Mouse (Mus musculus) midbrain, postnatal 0 days (tissue): Measurements from ENCODE around the gene Ankrd33. TPM values are rescaled to one million over a fixed set of nuclear protein-coding genes. Genes with fewer than 3 reads are reported as not detected.

Experiments
- ATAC-seq: fragments of 200-750 bp; cut with Nextera tagmentation; 2 replicates; pipeline ENCODE4 v1.8.0; 2017; ENCODE audit warnings: moderate number of reproducible peaks, mild to moderate bottlenecking, moderate TSS enrichment, moderate library complexity; ENCODE audit not compliant: low FRiP score
- DNase-seq: peaks from one replicate; pipeline ENCODE4 v3.0.0-alpha.2; 2015; ENCODE audit warnings: low spot score
- H3K27ac ChIP-seq: fragments of 300-500 bp; sonication (generic); 2 replicates; pipeline ENCODE4 v1.5.1; 2014; ENCODE audit warnings: low read depth, mild to moderate bottlenecking, low read length, mixed read lengths
- H3K27me3 ChIP-seq: fragments of 300-500 bp; sonication (generic); 2 replicates; pipeline ENCODE4 v1.6.1; 2014; ENCODE audit warnings: low read length, control low read depth, mixed read lengths; ENCODE audit not compliant: insufficient read depth
- H3K36me3 ChIP-seq: fragments of 300-500 bp; sonication (generic); 2 replicates; pipeline ENCODE4 v1.6.1; 2014; ENCODE audit warnings: low read length, control low read depth, mixed read lengths; ENCODE audit not compliant: insufficient read depth
- H3K4me1 ChIP-seq: fragments of 300-500 bp; sonication (generic); 2 replicates; pipeline ENCODE4 v1.6.1; 2014; ENCODE audit warnings: mild to moderate bottlenecking, control low read depth, antibody characterized with exemption, low read length, mixed read lengths; ENCODE audit not compliant: insufficient read depth
- H3K4me2 ChIP-seq: fragments of 300-500 bp; sonication (generic); 2 replicates; pipeline ENCODE4 v1.6.1; 2014; ENCODE audit warnings: low read depth, mild to moderate bottlenecking, low read length, mixed read lengths; ENCODE audit not compliant: poor library complexity, severe bottlenecking
- H3K4me3 ChIP-seq: fragments of 300-500 bp; sonication (generic); 2 replicates; pipeline ENCODE4 v1.5.1; 2014; ENCODE audit warnings: low read depth, mild to moderate bottlenecking, low read length, moderate library complexity
- H3K9ac ChIP-seq: fragments of 300-500 bp; sonication (generic); replicated peaks from 2 replicates; pipeline ENCODE4 v1.6.1; 2014; ENCODE audit warnings: mild to moderate bottlenecking, low read length, moderate library complexity, mixed read lengths; ENCODE audit not compliant: poor library complexity, severe bottlenecking
- H3K9me3 ChIP-seq: fragments of 300-500 bp; sonication (generic); 2 replicates; pipeline ENCODE4 v1.6.1; 2016; ENCODE audit warnings: low read length, control low read depth
- CTCF ChIP-seq: IDR thresholded peaks from 2 replicates; pipeline ENCODE4 v1.5.1; 2016; ENCODE audit warnings: antibody characterized with exemption, mild to moderate bottlenecking
- WGBS: fragments of 180-500 bp; shearing (Covaris S2); extraction: QIAGEN DNeasy Blood & Tissue Kit; methylation state at CpG from one replicate; pipeline ENCODE4 v1.1.7; 2014; 5-methylcytosine and 5-hydroxymethylcytosine counted together
- polyA plus RNA-seq: library from polyadenylated mRNA; unstranded; fragments of >200 nt; fragmentation: Nextera tagmentation; extraction: Ambion mirVana; gene quantifications from 2 replicates; pipeline ENCODE4 v1.2.1, GENCODE M21; 2015
- total RNA-seq: library from RNA; depleted of rRNA; stranded (reverse); fragments of >200 nt; gene quantifications from 2 replicates; pipeline ENCODE4 v1.2.3, GENCODE M21; 2014

Gene Ankrd33
- total and polyA plus RNA-seq, 2 experiments from 2014 or later, result not detected

DNA sequence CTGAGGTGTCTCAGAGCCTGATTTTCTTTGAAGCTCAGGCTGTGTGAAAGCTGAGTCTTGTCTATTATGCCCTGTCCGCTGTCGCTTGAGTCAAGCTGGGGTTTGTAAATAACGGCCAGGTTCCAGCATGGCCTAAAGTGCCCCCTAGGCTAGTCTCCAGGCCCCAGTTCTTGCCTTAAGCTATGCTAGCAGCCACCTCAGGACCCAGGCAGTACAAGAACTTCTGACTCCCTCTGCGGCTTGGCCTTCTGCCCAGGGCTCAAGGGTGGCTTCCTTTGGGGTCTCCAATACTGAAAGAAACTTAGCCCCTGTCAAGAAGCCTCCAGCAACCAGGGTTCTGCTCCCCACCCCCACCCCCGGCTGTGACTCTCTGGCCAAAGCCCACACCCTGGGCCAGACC, 28.6 kb downstream of the Ankrd33 start:
- H3K9me3 ChIP-seq, result no peaks in the 10 kb centered on the region
- peaks cover 3% of the 10 kb centered on the region for H3K4me1 ChIP-seq
- 83% methylated on average over 5 of the region's 5 CpGs for WGBS
- 0 out of 2 replicates have a peak, but pooled peaks cover 5% of the 10 kb centered on the region for H3K27me3 ChIP-seq
- TF ChIP-seq CTCF, result no peak
- H3K9ac ChIP-seq, result no peak overlapping the region
- DNase-seq (no peak), ATAC-seq (no peak)
- no peak overlapping the region for H3K4me2 ChIP-seq
- no peak overlapping the region for H3K27ac ChIP-seq
- no peak overlapping the region for H3K4me3 ChIP-seq
- H3K36me3 ChIP-seq, result no peaks in the 10 kb centered on the region

DNA sequence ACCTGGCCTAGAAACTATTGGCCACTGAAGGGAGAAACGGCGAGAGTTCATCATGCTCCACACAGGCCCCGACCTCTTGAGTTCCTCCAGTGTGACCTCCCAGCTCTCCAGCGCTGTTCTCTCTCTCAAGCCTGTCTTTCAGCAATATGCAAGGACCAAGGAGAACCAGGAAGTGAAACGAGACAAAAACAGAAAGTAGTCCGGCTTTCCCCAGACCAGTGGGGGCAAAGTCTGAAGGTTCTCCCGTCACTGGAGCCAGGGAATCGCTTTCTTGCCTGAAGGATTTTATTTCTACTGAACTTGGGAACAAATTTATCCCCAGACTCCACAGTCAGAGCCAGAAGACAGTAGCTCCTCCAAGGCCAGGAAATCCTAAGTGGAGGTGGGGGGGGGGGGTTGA, 29.2 kb downstream of the Ankrd33 start:
- Histone ChIP-seq H3K4me3 (no peak overlapping the region), H3K4me2 (no peak overlapping the region), H3K9ac (no peak overlapping the region), H3K4me1 (peaks cover 3% of the 10 kb centered on the region), H3K27me3 (no peaks in the 10 kb centered on the region), H3K36me3 (no peaks in the 10 kb centered on the region), H3K9me3 (no peaks in the 10 kb centered on the region), H3K27ac (no peak overlapping the region)
- no peak for TF ChIP-seq CTCF
- no peak for DNase-seq
- ATAC-seq, result no peak
- 86% methylated on average over 8 of the region's 8 CpGs for WGBS

DNA sequence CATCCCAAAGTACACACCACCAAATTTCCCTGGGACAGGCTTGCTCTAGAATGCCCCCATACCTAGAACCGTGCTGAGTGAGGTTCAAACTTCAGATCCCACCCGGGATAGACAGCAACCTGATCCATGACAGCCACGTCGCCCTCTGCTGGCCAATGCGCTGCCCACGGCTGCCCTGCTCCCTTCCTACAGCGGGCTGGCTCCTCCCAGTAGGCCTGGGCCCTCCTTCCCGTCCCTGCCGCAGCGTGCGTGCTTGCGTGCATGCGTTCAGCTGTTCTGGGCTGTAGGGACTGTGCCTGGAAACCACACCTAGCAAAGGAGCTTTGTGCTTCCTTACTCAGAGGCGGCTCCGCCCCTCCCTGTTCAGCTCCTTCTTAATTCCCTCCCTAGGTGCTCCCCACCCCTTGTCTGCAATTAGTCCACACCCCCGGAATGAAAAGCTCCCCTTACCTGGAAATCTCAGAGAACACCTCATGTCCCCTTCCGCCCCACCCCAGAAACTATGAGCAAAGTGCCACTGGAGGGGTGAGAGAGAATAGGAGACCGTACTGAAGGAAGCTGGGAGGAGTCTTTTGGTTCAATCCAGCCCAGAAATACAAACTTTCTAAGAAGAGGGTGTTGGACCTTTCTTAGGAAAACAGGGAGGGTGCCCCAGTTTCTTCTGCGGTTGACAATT, 30.0 kb downstream of the Ankrd33 start:
- peak; percentile 90 for ATAC-seq
- Histone ChIP-seq H3K27ac (no peak overlapping the region), H3K36me3 (no peaks in the 10 kb centered on the region), H3K27me3 (no peaks in the 10 kb centered on the region), H3K4me2 (peak overlapping the region; percentile 34), H3K4me1 (peaks cover 3% of the 10 kb centered on the region), H3K4me3 (no peak overlapping the region), H3K9ac (no peak overlapping the region), H3K9me3 (no peaks in the 10 kb centered on the region)
- peak; percentile 93 for DNase-seq
- whole genome bisulfite sequencing, result 10% methylated on average over 19 of the region's 19 CpGs
- TF ChIP-seq CTCF, result peak; percentile 95

DNA sequence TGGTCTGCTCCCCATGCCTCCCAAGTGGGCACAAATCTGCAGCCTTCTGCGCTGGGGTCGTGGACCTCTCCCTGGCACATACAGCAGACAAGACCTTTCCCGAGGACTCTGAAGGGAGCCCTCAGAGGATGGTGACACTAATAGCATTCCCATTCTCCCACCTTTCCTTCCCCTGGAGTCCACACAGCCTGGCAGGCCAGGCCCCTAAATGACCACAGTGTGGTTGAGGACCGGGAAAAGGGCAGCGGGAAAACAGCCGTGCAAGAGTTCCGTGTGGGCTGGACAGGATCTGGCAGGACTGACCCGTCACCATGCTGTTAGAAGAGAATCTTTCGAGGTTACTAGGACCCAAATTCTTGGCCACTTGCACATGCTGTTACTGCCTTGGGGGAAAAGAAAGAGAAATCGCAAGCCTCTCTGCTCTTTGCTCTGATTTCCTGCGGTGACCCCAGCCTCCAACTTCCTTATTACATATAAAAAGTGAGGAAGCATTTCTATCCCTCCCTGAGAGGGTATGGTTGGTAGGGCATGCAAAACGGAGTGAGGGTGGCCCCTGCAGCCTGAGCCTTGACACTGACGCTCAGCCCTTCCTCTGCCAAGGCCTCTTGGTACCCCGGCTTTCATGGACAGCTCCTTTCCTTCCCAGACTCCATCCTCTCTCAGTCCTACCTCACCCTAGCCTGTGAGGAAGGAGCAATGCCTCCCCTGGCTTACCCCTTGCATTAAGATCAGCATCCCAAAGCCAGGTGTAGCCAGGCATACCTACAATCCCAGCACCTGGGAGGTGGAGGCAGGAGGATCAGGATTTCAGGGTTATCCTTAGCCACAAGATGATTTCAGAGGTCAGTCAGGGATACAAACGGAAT, 30.8 kb downstream of the Ankrd33 start:
- no peaks in the 10 kb centered on the region for H3K9me3 ChIP-seq
- 66% methylated on average over 15 of the region's 15 CpGs for WGBS
- TF ChIP-seq CTCF, result 0 out of 2 replicates have a peak, but pooled peaks have one; percentile 6
- H3K27ac ChIP-seq, result no peak overlapping the region
- H3K4me2 ChIP-seq, result no peak overlapping the region; the same call in 1 of the 2 replicates
- peaks cover 3% of the 10 kb centered on the region for H3K4me1 ChIP-seq
- no peak overlapping the region for H3K9ac ChIP-seq
- H3K4me3 ChIP-seq, result no peak overlapping the region
- DNase-seq (no peak), ATAC-seq (no peak)
- no peaks in the 10 kb centered on the region for H3K27me3 ChIP-seq
- no peaks in the 10 kb centered on the region for H3K36me3 ChIP-seq

DNA sequence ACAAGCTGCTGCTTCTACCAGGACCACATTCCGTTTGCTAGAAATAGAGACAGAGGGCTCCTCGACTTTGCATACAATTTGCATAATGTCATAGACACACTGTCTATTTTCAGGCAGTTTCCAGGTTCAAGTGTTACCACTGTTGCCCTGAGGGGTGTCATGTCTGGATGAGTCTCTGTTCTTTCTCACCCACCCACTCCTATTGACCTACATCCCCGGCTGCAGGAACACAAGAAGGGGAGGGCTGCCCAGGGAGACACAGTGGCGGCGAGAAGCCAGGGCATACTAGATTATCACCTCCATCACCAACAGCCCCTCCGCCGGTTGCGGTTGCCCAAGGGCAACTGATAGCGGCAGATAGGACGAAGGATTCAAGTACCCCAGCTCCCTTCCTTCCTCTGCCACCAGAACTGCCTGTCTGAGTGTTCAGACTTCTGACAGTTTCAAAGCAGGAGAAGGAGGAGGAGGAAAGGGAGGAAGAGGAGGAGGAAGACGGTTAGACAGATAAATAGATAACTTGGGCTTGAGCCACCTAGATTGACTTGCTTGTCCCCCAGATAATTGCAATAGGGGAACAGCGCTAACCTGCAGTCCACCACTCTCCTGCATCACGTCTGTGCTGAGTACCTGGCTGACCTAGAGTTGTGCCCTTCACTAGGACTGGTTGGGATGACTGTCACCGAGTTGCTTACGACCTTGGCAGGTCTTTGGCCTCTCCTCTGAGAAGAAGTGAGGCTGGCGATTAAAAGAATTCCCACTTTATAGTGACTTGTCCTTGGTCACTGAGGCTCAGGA, 31.8 kb downstream of the Ankrd33 start:
- DNase-seq, result no peak
- no peak overlapping the region for H3K4me2 ChIP-seq
- H3K27me3 ChIP-seq, result no peaks in the 10 kb centered on the region
- H3K36me3 ChIP-seq, result no peaks in the 10 kb centered on the region
- no peak overlapping the region for H3K4me3 ChIP-seq
- WGBS, result 70% methylated on average over 16 of the region's 16 CpGs
- no peak for TF ChIP-seq CTCF
- H3K4me1 ChIP-seq, result peaks cover 3% of the 10 kb centered on the region
- ATAC-seq, result no peak
- no peak overlapping the region for H3K27ac ChIP-seq
- H3K9me3 ChIP-seq, result no peaks in the 10 kb centered on the region
- no peak overlapping the region for H3K9ac ChIP-seq
